Mouse (Mus musculus): Measurements from ENCODE around the gene Slitrk2. TPM values are rescaled to one million over a fixed set of nuclear protein-coding genes. Genes with fewer than 3 reads are reported as not detected.

The Slitrk2 gene
- not detected in 2 replicates for total RNA-seq (2017)

GRCm38 (mm10) chrX:66648911-66649620 is at the start of gene Slitrk2:
TSS of gene Slitrk2 (plus strand) at chrX:66649318.
- no peak for ATAC-seq (replicated peaks in 1 of 2; ENCODE audit: insufficient read depth in 1 of 2, low FRiP score in 2 of 2, low TSS enrichment in 1 of 2, low read depth in 1 of 2, poor library complexity in 2 of 2, severe bottlenecking in 2 of 2)

- no peak for ATAC-seq (replicated peaks in 1 of 2; ENCODE audit: insufficient read depth in 1 of 2, low FRiP score in 2 of 2, low TSS enrichment in 1 of 2, low read depth in 1 of 2, poor library complexity in 2 of 2, severe bottlenecking in 2 of 2)
These were observed 43.6 kb upstream of the Slitrk2 start for GRCm38 (mm10) chrX:66605490-66605889.

- no peak for ATAC-seq (replicated peaks in 1 of 2; ENCODE audit: insufficient read depth in 1 of 2, low FRiP score in 2 of 2, low TSS enrichment in 1 of 2, low read depth in 1 of 2, poor library complexity in 2 of 2, severe bottlenecking in 2 of 2)
These were observed 3.5 kb downstream of the Slitrk2 start for GRCm38 (mm10) chrX:66652455-66653144.

- no peak for ATAC-seq (replicated peaks in 1 of 2; ENCODE audit: insufficient read depth in 1 of 2, low FRiP score in 2 of 2, low TSS enrichment in 1 of 2, low read depth in 1 of 2, poor library complexity in 2 of 2, severe bottlenecking in 2 of 2)
These were observed 8.2 kb downstream of the Slitrk2 start for GRCm38 (mm10) chrX:66657365-66657764.

- no peak for ATAC-seq (replicated peaks in 1 of 2; ENCODE audit: insufficient read depth in 1 of 2, low FRiP score in 2 of 2, low TSS enrichment in 1 of 2, low read depth in 1 of 2, poor library complexity in 2 of 2, severe bottlenecking in 2 of 2)
These were observed 27.8 kb downstream of the Slitrk2 start for GRCm38 (mm10) chrX:66676959-66677358.

- no peak for ATAC-seq (replicated peaks in 1 of 2; ENCODE audit: insufficient read depth in 1 of 2, low FRiP score in 2 of 2, low TSS enrichment in 1 of 2, low read depth in 1 of 2, poor library complexity in 2 of 2, severe bottlenecking in 2 of 2)
These were observed 29.5 kb downstream of the Slitrk2 start for GRCm38 (mm10) chrX:66678646-66679045.

Measured in hematopoietic stem cell, adult 5-6 weeks (primary cell).